Mouse (Mus musculus): ENCODE measurements around the gene Cd300lg. TPM values are rescaled to one million over a fixed set of nuclear protein-coding genes. Genes with fewer than 3 reads are reported as not detected.

Gene Cd300lg
- not detected for total RNA-seq (2021)
- long read RNA-seq, experiment 1, partial matches to known transcripts = 0 of 2 reads
- long read RNA-seq, experiment 1, other reads (novel, unspliced or antisense) = 2 of 2 reads
- long read RNA-seq, experiment 2, partial matches to known transcripts = 0 of 1 reads
- long read RNA-seq, experiment 2, other reads (novel, unspliced or antisense) = 1 of 1 reads

DNA sequence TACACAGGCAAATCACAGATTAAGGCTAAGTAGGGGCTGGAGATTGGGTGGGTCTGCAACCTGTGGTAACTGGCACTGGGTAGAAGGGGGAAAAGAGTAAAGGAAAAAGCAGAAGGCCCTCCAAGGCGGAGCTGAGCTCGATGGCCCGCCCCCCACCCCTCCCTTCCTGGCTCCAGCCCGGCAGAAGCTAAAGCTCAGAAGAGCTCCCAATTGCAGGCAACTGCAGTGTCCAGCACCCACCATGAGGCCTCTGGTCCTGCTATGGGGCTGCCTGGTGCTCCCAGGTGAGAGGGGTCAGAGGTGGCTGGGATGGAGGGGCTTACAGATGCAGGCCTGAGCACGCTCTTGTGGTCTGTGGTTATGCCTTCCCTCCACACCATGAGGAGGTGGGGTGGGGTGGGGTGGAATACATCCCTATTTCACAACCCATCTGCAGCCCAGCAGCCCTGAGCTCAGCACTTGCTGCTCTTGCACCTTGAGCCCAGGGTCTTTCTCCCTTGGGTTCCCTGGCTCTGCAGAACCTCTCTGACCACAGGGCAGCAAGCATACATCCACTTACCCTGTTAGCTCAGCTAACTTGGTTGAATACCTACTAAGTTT lies at the start of gene Cd300lg:
Gene Cd300lg (plus strand): TSS at position 160 of the 600 bp plus-strand sequence.
- intact Hi-C loops (cut with DNase I) = loop anchor here (5.0 kb wide), 1 partner anchor 96 kb away; no protein-coding TSS in a partner anchor
- no peak for DNase-seq (ENCODE audit: low spot score in 2 of 2)

DNA sequence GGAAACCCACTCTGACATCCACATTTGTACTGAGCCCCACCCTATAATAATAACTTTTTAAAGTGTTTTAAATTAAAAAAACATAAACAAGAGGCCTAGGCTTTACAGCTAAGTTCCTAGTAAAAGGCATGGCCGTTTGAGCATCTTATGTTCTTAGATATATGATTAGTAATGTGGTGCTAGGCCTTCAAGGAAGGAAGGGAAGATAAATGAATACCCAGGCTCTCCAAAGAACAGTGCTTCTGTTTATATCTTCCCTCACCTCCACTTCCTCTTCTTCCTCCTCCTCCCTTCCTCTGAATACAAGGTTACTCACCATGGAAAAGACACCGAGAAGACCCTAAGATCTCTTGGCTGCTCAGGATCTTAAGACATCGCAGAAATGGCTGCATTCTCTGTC lies 49.5 kb upstream of the Cd300lg start:
- no peak for DNase-seq (ENCODE audit: low spot score in 2 of 2)
- intact Hi-C loops (cut with DNase I) = no loop called here

DNA sequence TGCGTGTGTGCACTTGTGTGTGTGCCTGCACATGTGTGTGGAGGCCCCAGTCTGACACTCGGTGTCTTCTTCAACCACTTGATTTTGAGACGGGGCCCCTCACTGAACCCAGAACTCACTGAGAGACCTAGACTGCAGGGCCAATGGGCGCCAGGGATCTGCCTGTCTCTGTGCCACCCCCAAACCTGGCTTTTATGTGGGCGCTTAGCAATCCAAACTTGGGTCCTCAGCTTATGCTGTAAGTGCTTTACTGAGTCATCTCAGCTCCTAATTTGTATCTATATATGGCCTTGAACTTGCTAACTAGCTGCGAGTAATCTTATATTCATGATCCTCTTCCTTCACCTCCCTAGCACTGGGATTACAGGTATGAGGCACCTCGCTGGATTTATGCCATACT lies 48.9 kb upstream of the Cd300lg start:
- peak in 1 of 2 experiments; percentile 35 for DNase-seq (ENCODE audit: low spot score in 2 of 2)
- intact Hi-C loops (cut with DNase I) = no loop called here

DNA sequence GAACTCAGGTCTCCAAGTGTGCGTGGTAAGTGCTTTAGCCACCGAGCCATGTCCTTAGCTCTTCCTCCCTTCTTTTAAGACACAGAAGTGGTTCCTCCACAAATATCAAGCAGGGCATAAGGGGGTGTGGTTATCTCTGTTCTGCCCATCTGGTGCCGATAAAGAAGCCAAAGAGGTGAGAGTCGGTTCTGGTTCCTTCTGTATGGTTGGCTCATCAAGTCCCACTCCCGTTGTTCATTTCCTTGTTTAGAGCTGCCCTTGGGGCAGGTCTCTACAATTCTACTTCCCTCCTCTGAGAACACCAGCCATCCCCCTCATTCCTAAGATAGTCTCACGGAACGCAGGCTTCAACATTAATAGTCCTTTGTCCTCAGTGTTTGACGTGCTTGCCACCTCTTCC lies 47.2 kb upstream of the Cd300lg start:
- DNase-seq (ENCODE audit: low spot score in 2 of 2) = no peak
- intact Hi-C loops (cut with DNase I) = no loop called here

DNA sequence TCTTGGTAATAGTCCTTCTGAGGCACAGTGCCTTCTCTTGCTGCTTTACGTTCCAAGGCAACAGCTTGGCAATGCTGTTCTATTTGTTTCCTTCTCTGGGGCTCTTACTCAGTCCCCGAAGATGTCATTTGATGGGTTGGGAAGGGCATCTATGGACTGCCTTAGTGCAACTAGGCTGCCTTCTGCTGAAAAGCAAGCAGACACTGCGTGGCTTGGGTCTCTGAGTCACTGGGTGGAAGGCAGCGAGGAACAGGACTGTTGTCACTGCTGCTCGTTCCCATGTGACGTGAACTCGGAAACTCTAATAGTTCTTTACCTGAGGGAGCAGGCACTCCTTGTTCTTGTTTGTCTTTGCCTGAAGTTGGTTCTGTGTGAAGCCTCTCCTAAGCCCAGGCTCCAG lies 45.4 kb upstream of the Cd300lg start:
- intact Hi-C loops (cut with DNase I) = no loop called here
- DNase-seq (ENCODE audit: low spot score in 2 of 2) = no peak

DNA sequence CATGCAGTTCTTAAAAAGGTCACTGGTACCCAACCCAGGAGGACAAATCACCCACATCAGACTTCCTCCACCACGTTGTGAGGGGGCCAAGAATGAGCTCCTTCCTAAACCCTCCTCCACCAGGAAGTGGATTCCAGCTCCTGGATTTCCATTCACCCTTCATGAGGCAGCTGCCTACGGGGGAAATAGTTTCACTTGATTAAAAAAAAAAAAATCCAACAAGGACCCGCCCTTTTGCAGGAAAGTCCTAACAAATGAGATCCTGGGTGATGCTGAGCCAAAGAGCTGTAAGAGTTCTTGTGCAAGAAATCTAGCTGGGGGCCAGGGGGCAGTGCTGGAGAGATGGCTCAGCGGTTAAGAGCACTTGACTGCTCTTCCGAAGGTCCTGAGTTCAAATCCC lies 43.1 kb upstream of the Cd300lg start:
- no peak for DNase-seq (ENCODE audit: low spot score in 2 of 2)
- intact Hi-C loops (cut with DNase I) = no loop called here

DNA sequence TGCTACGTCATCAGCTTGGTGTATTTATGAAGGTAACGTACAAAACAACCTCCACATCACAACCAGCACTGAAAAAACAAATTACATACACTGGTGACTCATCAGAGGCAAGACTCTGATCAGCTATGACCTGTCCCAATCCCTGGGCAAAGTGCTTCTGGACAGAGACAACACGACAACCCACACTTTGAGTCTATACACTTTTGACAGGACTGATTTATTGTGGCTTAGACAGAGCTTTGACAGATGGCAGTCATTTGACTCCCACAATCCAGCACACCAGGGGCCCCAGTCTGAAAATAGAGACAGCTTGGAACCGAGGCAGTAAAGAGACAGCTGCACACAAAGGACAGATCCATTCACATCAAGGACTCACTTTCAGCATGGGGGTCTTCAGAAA lies 41.8 kb upstream of the Cd300lg start:
- no peak for DNase-seq (ENCODE audit: low spot score in 2 of 2)
- intact Hi-C loops (cut with DNase I) = no loop called here

DNA sequence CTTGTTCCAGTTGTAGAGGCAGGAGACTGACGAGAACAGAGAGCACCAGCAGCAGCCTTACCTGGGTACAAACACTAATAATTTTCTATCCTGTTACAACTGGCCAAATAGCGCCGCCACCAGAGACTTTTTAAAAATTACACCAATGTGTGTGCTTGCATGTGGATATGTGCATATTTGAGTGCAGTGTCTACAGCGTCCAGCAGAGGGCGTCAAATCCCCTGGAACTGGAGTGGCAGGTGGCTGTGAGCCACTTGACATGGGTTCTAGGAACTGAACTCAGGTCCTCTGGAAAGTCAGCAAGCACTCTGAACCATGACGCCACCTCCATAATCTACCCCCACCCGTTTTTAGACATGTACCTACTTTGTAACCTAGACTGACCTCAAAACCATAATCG lies 37.1 kb upstream of the Cd300lg start:
- intact Hi-C loops (cut with DNase I) = no loop called here
- no peak for DNase-seq (ENCODE audit: low spot score in 2 of 2)

DNA sequence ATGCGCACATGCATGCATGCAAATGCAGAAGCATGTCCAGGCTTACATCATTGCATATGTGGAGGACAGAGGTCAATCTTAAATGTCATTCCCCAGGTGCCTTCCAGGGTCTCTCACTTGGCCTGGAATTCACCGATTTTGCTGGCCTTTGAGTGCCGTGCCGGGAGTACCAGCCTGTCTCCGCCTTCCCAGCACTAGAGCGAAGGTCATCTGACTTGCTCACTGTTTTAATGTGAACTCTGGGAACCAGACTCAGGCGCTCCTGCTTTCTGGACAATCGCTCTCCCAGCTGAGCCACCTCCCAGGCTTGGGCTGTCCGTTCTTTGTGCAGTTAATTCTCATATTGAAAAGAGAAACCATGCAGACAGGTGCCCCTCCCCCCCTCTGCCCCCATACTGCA lies 35.0 kb upstream of the Cd300lg start:
- no peak for DNase-seq (ENCODE audit: low spot score in 2 of 2)
- intact Hi-C loops (cut with DNase I) = no loop called here

DNA sequence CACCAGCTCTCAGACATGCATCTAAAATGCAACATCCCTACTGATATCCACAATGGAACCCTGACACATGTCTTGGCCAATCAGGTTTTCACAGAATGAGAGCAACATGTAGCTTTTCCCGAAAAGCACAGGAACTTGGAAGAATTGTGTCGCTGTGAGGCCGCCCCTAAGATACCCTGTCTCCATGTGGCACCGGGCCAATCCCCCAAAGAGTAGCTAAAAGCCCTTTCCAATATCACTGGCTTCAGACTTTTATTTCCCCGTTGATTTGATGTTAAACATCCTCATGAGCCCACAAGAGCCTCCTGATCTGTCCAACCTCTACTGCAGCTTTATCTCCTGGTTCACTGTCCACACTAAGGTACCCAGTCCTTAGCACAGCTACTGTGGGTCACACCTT lies 34.6 kb upstream of the Cd300lg start:
- intact Hi-C loops (cut with DNase I) = no loop called here
- no peak for DNase-seq (ENCODE audit: low spot score in 2 of 2)

DNA sequence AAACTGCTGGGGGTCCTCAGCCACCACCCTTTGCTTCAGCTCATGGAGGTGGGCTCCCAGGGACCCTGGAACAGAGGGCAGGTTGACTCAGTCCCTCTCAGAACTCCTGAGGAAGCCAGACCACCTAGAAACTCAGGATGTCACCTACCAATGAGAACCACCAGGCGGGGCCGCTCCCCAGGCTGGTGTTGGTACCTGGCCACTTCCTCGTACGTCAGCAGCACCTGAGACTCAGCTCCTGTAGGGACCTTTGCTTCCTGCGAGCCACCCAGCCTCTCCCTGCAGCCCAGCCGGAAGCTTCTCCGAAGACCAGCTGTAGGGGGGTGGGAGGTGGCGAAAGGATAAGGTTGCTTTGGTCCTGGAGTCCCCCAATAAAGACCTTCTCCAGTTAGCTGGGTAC lies 32.9 kb upstream of the Cd300lg start:
- no peak for DNase-seq (ENCODE audit: low spot score in 2 of 2)
- intact Hi-C loops (cut with DNase I) = no loop called here

DNA sequence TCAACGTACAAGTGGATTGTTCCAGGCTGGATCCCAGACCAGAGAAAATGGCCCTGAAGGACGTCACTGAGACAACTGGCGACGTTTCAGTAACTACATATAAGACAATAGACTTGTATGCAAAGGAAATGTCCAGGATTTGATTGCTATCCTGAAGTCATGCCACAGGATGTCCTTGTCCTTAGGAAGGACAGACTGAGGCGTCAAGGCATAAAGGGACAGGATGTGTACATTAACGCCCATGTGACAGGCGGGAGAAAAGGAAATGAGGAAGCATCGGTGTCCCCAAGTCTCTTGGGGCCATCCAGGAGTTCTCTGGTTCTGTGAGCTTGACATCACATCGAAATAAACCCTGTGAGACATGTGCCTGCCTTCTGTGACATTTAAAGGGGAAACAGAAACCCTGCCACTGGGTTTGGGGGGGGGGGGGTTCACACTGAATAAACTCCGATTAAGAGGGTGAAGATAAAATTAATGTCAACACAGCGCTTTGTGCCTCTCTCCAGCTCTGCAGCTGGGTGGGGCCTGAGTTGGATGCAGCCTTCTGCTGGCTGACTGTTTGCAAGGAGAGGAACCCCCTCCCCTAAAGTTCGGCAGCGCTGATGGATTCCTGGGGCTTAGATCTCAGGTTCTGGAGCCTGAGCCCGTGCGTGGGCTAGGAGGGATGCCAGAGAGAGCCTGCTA lies 32.2 kb upstream of the Cd300lg start:
- no peak for DNase-seq (ENCODE audit: low spot score in 2 of 2)
- intact Hi-C loops (cut with DNase I) = no loop called here

DNA sequence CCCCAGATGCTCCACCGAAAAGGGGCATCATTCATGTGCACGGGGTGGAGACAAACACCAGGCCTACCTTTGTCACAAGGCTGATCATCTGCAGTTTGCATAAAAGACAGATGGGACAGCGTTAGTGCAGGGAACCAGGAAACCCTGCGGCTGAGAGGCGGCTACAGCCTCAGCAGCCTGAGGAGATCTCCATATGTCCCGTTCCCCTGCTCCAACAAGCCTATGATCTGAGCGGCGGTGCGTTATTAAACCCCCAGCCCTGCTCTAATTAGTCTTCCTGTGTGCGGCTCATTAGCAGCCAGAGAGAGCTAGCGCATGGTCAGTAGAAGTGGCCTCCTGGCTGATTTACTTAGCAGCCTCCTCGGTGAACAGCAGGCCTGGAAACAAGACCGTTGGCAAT lies 31.2 kb upstream of the Cd300lg start:
- no peak for DNase-seq (ENCODE audit: low spot score in 2 of 2)
- intact Hi-C loops (cut with DNase I) = no loop called here

DNA sequence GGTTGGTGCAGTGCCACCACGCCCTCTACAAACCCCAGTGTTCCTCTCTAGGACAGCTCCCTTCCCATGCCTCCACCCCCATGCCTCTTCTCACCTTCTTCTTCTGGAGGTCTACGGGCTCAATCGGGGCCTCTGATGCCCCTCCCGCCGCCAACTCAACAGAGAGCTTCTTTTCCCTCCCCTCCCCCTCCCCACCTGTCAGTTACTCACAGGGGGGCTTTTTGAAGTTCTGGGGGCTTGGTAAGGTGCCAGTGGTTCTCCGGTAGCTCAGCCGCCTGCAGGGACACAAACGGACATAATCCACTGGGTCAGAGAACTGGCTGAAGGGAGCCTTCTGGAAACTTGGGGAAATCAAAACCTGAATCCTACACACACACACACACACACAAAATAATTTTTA lies 29.8 kb upstream of the Cd300lg start:
- intact Hi-C loops (cut with DNase I) = no loop called here
- no peak for DNase-seq (ENCODE audit: low spot score in 2 of 2)

DNA sequence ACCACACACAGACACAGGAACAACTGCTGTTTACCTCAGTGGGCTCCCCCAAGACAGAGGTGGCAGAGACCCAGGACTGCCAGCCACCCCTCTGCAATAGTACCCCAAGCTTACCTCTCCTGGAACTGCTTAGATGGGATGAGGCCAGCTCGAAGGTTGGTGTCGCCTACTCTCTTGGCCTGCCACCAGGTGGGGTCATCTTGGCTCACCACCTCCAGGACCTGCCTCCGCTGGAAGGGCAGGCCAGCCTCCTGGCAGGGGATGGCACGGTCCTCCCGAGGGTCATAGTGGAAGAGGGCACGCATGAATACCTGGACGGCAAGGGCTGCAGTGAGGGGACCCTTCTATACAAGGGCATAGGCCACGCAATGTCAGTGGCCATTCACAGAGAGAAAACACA lies 28.1 kb upstream of the Cd300lg start:
- no peak for DNase-seq (ENCODE audit: low spot score in 2 of 2)
- intact Hi-C loops (cut with DNase I) = no loop called here

DNA sequence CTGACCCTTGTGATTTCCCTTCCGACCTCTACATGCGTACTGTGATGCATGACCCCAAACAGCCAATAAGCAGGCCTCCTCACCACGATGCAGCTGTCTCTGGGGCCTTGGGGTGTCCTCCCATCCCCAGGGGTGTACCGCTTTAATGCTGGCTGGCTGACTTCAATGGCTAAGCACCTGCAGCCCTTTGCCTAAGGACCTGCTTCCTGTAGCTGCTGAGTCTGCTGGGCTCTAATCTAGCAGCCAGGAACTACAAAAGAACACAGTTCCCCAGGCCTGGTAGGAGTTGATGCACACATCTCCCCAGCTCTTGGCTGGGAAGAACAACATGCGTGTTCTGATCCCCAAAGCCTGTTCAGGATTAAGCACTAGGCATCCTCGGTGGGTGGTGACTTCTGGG lies 25.8 kb upstream of the Cd300lg start:
- intact Hi-C loops (cut with DNase I) = no loop called here
- DNase-seq (ENCODE audit: low spot score in 2 of 2) = no peak

DNA sequence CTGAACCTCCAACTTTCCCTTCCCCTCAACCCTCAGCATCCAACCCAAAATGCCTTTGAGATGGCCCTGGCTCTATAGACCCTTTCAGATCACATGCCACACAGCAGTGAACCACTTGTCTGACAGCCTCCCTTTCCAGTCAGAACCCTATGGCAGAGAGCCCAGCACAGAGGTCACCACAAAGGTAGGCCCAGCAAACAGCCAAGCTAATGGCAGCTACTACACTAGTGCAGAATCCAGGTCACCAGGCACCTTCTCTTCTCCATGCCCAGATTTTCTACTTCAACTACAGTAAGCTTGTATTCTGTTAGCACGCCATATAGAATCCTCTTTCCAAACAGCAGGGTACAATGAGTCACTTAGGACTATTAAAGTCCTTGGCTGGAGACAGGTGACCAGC lies 25.2 kb upstream of the Cd300lg start:
- no peak for DNase-seq (ENCODE audit: low spot score in 2 of 2)
- intact Hi-C loops (cut with DNase I) = no loop called here

DNA sequence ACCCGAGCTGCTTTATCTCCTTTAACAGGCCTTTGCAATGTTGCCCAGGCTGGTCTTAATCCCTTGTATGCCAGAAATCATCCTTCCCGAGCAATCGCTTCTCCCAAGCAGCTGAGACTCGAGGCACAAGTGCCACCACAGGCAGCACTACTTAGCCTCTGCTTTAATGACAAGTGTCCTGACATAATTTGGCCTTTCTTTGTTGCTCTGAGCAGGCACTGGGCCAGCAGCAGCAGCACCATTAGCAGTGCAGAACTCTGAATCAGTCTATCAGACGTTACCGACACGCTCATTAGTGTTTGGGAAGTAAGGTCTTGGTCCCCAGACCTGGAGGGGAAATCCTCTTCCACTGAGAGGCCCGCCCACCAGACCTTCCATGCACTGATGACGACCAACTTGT lies 21.6 kb upstream of the Cd300lg start:
- DNase-seq (ENCODE audit: low spot score in 2 of 2) = no peak
- intact Hi-C loops (cut with DNase I) = no loop called here

DNA sequence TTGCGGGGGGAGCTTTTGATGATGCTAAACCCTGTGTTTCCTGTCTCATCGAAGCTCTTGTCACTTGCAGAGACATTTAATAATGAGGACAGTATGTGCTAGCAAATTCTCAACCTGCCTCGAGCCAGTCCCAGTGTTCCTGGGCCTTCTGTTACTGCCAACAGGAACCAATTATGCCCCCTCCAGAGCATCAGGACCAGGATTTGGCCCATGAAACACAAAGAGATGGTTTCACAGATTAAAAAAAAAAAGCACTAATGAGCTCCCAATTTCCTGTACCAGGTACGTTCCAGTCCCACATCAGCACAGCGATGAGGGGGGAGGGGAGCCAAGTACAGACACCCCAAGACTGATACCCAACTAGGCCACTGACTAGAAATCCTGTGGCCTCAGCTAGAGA lies 20.1 kb upstream of the Cd300lg start:
- intact Hi-C loops (cut with DNase I) = no loop called here
- DNase-seq (ENCODE audit: low spot score in 2 of 2) = no peak

DNA sequence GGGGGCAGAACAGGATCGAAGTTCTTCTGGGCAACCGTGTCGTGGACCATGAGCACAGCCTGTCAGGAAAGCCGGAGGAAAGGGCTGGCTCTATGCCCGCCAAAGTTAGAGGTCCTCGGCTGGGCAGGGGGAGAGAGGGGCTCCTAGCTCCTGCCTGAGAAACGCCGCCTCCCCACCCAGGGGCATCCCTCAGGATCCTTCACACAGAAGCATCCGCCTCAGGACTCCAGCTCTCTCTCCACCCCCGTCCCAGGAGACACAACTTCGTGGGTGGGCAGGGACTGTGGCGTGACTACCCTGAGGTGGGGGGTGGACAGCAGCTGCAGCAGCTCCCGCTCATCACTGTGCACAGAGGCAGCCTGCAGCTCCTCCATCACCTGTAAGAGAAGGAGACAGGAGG lies 17.9 kb upstream of the Cd300lg start:
- intact Hi-C loops (cut with DNase I) = no loop called here
- DNase-seq (ENCODE audit: low spot score in 2 of 2) = peak in 1 of 2 experiments; percentile 33

DNA sequence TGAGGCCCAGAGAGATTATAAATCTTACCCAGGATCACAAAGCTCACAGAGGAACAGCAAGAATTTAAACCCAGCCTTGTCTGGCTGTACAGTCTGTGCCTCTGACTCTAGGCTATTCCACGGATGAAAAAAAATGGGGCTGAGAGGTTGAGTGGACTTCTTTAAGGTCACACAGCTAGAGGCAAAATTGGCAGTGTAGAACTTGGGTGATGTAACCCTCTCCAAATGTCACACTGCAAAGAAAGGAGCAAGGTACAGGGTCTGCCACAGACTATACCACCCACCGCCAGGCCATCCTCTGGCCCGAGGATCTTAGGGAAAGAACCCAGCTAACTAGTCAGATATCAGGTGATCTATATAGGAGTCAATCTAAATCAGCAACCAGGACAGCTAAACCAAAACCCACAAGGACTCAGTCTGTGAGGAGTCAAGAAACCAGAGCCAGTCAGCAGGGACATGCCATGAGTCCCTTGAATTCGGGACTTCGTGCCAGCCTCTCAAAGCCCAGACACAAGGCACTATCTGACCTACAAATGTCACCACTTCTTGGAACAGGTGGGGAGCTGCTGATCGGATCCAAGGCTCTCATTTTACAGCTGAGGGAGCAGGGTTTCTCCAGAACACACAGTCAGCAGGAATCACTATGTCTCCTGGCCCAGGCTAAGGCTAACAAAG lies 17.1 kb upstream of the Cd300lg start:
- no peak for DNase-seq (ENCODE audit: low spot score in 2 of 2)
- intact Hi-C loops (cut with DNase I) = no loop called here

All from left cerebral cortex, postnatal 14 days (tissue).